Mouse (Mus musculus): ENCODE data around the gene Adamts10.

DNA sequence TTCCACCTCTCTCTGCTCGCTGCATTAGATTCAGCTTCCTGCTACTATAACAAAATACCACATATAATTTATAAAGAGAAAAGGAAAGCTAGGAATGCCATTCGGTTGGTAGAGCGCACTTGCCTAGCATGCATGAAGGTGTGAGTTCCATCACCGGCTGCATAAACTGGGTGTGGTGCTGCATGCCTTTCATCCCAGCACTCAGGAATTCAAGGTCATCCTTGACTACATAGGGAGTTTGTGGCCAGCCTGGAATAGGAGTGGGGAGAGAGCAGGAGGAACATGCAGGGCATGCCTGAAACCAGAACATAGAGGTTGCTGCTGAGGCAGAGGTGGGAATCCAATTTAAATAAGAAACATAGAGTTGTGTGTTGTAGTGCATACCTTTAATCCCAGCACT is 60.1 kb downstream of the Adamts10 start:
- no peak for TF ChIP-seq CTCF (IDR thresholded peaks at IDR 0.05; ENCODE audit: extremely low read depth, insufficient read depth, low read length)
- TF ChIP-seq POLR2A (IDR thresholded peaks at IDR 0.05; ENCODE audit: extremely low read depth, insufficient read depth, low read length): no peak

All from cortical plate, adult 2 months (tissue).